Mouse (Mus musculus) ovary, adult 18-20 months (tissue): ENCODE measurements around the gene Ano7.
"Not testable (repeated sequence)": the region's sequence is repeated elsewhere in the genome, so short reads cannot be mapped to it uniquely, and the experiment has no call there.

Experiments
- DNase-seq: peaks from one replicate; pipeline ENCODE4 v3.0.0; 2022; ENCODE audit warnings: low spot score, mixed read lengths

Gene Ano7

DNA sequence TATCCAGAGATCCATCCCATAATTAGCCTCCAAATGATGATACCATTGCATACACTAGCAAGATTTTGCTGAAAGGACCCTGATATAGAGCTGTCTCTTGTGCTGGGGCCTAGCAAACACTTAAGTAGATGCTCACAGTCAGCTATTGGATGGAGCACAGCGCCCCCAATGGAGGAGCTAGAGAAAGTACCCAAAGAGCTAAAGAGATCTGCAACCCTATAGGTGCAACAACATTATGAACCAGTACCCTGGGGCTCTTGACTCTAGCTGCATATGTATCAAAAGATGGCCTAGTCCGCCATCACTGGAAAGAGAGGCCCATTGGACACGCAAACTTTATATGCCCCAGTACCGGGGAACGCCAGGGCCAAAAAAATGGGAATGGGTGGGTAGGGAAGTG, 76.4 kb downstream of the Ano7 start:
- not testable (repeated sequence) for DNase-seq

DNA sequence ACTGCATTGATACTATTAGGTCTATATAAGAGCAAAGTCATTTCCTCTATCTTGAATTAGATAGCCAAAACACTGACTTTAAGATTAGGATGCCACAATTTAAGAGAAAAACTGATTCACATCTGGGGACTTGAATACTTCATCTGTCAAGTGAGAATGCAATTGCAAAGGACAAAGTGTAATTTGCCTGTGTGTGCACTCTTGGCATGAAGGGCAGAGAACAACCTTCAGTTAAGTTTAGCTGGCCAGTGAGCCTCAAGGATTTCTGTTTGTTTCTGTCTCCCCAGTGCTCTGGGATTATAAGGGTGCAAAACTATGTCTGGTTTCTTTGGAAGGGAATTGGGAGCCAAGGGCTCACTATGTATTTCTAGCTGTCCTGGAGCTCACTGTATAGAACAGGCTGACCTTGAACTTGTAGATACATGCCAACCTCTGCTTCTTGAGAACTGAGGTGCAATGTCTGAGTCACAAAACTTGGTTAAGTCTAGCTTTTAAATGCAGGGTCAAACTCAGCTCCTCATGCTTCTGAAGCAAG, 80.1 kb downstream of the Ano7 start:
- DNase-seq: no peak
